Mouse (Mus musculus): ENCODE data around the gene Slit1.

Gene Slit1

GRCm38 (mm10) chr19:41656671-41657070 lies 86.8 kb downstream of the Slit1 start:
- in situ Hi-C loops (cut with MseI, MboI) = loop anchor here in 1 of 2 experiments (5.0 kb wide), 1 partner anchor 106 kb away; no protein-coding TSS in a partner anchor

- in situ Hi-C loops (cut with MseI, MboI) = loop anchor here in 1 of 2 experiments (5.0 kb wide), 1 partner anchor 106 kb away; no protein-coding TSS in a partner anchor
Measured at GRCm38 (mm10) chr19:41655970-41656369, 87.5 kb downstream of the Slit1 start.

DNA sequence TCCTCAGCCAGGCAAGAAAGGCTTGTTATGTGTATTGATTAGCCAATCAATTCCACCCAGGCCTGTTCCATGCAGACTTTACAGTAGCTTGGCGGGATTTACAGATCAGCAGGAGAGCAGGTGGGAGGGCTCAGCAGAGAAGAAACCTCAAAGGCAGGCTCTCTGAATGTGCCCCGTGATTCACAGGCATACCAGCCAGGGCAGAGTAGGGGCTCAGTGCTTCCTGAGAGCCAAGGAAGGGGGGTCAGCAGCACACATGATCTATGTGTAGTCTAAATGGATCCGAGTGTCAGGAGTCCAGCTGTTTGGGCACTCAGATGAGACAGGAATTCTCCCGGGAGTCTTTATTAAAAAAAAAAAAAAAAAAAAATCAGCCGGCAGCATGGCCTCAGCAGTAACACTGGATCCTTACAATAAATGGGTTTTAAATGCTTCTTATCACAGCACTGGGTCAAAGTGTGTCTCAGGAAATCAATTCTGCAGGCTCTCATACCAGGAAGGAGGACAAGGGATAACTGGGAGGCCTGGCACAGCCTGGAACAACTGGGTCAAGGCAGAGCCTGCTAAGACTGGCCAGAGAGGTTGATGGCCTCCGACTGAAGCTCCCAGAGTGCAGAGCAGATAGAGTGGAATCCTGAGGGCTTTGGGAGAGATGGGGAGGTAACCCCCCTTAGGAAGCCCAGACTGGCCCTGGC lies 88.2 kb downstream of the Slit1 start:
- in situ Hi-C loops (cut with MseI, MboI) = loop anchor here in 1 of 2 experiments (5.0 kb wide), 1 partner anchor 107 kb away; no protein-coding TSS in a partner anchor

DNA sequence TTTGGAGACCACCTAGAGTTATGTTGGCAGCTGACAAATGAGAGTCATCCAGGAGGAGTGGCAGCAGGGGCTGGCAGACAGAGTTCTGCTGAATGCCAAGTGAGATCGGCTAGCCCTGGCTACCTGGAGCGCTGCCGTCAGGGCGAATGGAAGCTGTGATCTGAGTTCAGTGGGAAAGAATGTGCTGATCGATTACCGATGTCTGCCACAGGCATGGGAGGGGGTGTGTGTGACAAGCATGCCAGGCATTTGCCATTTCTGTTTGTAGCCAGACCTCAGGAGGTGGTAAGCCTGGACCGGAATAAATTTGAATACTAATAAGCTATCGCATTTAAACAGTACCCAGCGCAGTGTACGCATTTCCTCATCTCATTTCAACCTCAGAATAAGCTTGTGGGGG lies 91.5 kb downstream of the Slit1 start:
- in situ Hi-C loops (cut with MseI, MboI) = no loop called here

- in situ Hi-C loops (cut with MseI, MboI) = no loop called here
Measured at GRCm38 (mm10) chr19:41649394-41649793, 94.1 kb downstream of the Slit1 start.

DNA sequence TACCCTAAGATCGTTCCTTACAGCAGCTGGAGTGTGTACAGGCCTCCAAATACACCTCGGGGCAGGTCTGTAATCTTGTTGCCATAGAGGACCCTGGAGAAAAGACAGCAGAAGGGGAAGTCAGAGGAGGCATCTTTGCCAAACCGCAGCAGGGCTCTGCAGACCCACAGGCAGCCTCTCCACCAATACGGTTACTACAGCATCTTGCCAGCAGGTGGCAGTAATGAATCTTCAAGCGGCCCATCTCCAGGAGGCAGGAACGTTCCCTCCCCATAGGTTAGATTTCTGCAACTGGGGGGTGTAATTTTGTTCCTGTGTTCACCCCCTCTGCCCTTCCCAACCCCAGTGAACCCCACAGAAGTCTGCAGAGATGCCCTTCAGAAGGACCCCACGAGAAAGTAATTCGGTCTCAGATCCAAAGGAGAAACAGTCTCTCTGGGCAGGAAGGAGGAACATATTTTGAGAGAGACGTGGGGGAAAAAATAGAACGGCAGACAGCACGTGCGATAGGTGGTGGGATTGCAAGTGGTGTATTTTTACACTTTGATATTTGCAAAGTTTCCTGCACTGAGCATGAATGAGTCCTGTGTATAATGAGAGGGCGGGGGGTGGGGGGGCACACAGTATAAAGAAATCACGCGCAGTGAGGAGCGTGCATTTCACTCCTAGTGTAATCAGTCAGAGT lies 96.4 kb downstream of the Slit1 start:
- in situ Hi-C loops (cut with MseI, MboI) = no loop called here

GRCm38 (mm10) chr19:41643010-41643409 lies 100.5 kb downstream of the Slit1 start:
- in situ Hi-C loops (cut with MseI, MboI) = no loop called here

DNA sequence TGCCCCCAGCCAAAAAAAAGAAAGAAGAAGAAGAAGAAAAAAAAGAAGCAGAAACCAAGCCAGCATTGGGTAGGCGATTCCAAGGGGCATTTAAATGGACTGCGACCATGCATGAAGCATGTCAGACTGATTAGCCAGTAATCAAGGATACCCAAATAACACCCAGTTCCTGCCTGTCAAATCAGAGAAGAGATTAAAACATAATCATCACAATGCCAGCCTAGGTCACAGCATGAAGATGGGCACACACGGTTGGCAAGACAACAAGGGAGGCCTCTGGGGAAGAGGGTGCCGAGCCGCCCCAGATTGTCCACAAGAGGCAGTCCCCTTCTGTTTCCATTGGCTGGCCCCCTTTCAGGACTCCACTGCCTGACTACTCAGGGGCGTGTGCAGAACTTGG lies 108.5 kb downstream of the Slit1 start:
- in situ Hi-C loops (cut with MseI, MboI) = no loop called here

- in situ Hi-C loops (cut with MseI, MboI) = no loop called here
Measured at GRCm38 (mm10) chr19:41634099-41634498, 109.4 kb downstream of the Slit1 start.

DNA sequence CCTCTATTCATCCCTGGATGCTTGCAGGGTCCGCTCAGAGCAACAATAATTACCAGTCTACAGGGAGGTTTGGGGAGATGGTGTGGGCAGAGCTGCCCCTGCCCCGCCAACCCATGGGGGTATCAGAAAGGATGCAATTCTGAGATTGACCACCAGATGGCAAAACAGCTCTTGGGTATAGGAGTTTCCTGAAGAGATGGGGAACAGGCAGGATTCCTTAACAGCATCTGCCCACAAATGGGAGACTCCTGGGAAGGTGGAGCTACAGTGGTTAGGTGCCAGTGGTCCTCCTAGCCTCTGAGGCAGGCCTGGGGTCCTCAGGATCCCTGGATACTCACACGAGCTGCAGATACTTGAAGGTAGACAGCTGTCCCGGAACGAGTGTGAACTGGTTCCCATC lies 113.9 kb downstream of the Slit1 start:
- in situ Hi-C loops (cut with MseI, MboI) = no loop called here

- in situ Hi-C loops (cut with MseI, MboI) = no loop called here
Measured at GRCm38 (mm10) chr19:41628970-41629369, 114.5 kb downstream of the Slit1 start.

- in situ Hi-C loops (cut with MseI, MboI) = no loop called here
Measured at GRCm38 (mm10) chr19:41620366-41621092, 122.9 kb downstream of the Slit1 start.

- in situ Hi-C loops (cut with MseI, MboI) = no loop called here
Measured at GRCm38 (mm10) chr19:41618771-41619385, 124.6 kb downstream of the Slit1 start.

GRCm38 (mm10) chr19:41618153-41618657 lies 125.3 kb downstream of the Slit1 start:
- in situ Hi-C loops (cut with MseI, MboI) = no loop called here

- in situ Hi-C loops (cut with MseI, MboI) = no loop called here
Measured at GRCm38 (mm10) chr19:41617102-41617501, 126.4 kb downstream of the Slit1 start.

GRCm38 (mm10) chr19:41616274-41616673 lies 127.2 kb downstream of the Slit1 start:
- in situ Hi-C loops (cut with MseI, MboI) = no loop called here

DNA sequence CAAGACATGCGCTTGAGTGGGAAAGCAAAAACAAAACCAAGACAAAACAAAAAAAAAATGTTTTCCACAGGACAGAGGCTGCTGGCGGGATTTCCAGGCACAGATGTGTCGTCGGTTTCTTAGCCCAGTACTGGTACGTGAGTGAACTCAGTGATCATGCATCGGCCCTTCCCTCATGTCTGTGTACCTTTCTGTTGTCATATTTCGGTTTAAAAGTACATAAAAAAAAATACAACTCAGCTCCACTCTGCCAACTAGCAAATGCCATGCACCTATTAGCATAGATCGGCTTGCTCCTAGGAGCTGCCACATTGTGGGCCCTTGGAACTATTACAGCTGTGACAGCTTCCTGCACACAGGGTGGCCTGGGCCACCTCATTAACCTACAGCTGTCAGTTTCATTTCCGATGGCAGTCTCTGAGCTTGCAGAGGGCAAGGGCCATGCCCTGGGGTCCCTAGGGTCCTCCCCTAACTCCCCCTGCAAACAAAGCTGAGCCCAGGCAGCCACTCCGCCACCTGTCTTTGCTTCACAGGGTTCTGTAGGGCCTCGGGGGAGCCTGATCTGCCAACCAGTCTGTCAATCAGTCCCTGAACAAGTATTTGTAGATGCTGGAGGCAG lies 127.8 kb downstream of the Slit1 start:
- in situ Hi-C loops (cut with MseI, MboI) = no loop called here

DNA sequence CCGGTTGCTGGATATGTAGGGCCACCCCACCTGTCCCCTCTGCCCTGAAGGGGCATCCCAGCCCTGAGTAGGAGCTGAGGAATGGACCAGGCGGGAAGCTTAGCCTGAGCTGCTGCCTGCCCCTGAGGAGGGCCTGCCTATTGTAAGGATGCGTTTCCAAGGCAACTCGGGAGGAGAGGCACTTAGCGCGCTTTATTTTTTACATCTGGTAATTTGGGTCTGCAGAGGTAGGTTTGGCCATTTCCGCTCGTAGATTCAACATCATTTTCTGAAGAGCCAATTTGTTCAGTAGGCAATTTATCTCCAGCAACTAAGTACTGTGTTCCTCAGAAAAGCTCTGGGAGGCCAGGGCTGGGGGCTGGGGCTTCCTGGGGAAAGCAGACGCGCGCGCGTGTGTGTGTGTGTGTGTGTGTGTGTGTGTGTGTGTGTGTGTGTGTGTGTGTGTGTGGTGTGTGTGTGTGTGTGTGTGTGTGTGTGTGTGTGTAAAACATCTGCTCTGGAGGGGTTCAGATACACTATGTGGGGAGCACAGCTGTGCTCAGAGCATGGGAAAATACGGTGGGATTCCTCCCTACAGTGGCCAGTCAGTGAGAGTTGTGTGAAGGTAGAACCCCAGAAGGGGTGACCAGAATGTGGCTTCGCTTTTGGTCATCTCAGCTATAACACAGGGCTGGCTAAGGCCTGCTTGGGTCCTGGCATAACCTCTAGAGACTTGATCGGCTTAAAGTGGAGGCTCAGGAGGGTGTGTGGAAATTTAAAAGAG lies 130.0 kb downstream of the Slit1 start:
- in situ Hi-C loops (cut with MseI, MboI) = no loop called here

DNA sequence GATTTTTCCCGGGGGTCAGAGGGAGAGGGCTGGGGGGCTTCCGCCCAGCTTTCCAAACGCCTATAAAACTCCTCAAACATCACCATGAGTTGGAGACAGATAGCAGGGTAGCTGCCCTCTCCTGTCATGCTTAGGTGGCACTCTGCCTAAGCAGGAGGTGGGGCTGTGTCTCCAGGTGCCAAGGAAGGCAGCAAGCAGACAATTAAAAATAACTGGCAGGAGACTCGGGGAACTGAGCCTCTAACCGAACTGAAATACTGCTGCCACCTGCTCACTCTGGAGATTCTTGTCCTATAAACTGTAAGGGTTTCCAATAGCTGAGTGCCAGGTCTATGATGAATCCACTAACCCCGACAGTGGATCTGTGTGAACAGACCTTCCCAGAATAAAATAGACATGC lies 131.8 kb downstream of the Slit1 start:
- in situ Hi-C loops (cut with MseI, MboI) = no loop called here

DNA sequence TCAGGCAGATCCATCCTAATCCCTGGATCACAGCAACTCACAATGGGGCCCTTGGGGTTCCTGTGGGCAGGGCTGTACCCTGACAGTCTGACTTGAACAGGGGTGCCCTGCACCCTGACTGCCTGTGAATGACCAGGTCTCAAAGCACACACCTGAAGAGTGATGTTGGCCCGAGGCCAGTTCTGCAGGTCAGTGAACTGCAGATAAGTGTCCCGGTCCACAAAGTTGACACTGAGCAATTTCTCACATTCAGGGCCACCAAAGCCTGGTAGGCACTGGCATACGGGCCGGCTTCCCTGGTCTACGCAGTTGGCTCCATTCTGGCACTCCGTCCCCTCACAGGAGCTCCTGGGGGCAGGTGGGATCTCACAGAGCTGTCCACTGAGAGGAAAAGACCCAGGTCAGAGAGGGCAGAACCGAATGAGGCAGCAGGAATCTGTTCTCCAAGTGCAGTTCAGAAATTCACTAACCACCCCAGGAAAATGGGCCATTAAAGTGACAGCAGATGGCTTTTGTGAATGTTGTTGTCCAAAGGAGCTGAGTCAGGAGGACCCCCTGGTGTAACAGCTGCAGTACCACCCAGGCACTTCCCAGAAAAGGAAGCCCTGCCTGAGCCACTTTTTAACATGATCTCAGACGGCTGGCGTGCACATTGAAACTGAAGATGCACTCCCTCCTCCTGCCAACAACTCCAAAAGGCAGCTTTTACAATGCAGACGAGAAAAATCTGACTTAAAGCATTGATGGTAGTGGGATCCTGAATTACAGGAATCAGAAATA lies 137.1 kb downstream of the Slit1 start:
- in situ Hi-C loops (cut with MseI, MboI) = no loop called here

Data from mouse trophoblast stem cell (cell line).